Mouse (Mus musculus) lung, postnatal 10 days (tissue): ENCODE data around the gene Scfd2.

Experiments
- DNase-seq: peaks from one replicate; pipeline ENCODE4 v3.0.0; 2021

Gene Scfd2

DNA sequence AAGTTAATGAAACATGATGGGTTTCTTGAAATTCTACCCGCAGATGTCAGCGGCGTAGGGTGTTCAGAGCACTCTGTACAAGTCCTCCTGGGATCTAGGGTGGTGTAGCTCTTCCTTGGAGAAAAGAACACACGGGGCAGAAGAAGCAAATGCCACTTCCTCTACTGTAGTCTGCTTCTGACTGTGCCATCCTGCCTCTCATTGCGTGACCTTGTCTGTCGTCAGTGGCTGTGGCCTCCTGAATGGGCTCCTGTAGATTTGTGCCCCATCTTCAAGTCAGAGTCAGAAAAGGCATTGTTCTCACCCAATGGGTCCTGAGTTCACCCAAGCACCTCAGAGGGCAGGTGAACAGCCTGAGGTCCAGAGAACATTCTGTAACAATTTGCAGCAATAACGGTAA, 367.0 kb downstream of the Scfd2 start:
- no peak for DNase-seq

DNA sequence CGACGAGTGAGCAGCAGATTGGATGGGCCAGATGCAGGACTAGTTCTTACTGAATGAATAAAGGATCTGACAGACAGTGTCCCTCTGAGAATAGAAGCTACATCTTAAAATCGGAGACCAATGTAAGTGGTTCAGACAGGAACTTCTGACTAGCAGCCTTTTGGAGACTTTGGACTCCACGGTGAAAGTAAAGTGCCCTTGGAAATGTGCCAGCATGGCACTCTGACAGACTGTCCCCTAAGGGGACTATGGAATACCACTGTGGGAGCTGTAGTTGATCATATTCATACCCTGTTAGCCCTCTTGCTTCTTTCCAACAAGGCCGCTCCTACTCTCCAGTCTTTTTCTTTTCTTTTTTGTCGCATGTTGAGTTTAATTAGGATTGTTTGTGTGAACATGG, 368.4 kb downstream of the Scfd2 start:
- DNase-seq = no peak

DNA sequence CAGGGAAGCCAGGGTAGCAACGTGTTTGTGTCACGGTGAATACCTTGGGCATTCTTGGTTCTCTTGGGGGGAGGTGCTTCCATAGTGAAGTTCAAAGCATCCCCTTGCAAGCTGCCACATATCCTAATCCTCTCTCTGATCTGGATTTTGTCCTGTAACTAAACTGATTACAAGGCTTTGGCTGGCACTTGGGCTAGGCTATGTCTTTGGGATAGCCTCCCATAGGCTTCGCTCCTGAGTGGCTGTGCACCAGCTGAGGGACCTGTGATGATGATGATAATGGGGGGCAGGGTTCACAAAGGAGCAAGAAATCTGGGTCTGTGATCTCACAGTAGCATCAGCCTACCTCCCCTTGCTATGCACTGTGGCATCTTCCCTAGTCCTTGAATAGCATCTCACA, 369.5 kb downstream of the Scfd2 start:
- no peak for DNase-seq

DNA sequence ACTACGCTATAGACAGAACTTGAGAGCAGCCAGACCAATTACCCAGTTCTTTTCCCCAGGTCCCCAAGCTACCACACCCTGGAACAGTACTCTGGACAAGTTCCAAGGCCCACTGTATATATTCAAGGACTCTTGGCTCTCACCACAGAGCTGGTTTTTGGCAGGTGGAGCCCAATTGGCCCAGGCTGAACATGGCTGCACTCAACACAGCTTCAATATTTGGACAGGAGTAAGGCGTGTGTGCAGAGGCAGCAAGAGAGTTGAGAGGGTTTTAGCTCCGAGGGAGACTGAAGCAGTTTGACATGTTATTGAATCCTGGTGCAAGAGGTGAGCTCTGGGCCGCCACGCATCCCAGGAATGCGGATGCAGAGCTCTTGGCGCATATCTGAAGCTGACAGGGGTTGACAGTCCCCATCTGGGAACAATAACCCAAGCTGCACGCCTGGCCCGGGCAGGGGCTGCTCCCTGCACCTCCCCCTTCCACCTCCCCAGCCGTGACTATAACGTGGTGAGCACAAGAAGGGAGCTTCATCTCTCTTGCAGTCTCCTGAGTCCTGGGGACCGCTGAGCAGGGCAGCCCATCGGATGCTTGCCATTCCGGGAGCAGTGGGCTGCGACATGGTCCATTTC, 370.1 kb downstream of the Scfd2 start:
- peak; percentile 82 for DNase-seq

DNA sequence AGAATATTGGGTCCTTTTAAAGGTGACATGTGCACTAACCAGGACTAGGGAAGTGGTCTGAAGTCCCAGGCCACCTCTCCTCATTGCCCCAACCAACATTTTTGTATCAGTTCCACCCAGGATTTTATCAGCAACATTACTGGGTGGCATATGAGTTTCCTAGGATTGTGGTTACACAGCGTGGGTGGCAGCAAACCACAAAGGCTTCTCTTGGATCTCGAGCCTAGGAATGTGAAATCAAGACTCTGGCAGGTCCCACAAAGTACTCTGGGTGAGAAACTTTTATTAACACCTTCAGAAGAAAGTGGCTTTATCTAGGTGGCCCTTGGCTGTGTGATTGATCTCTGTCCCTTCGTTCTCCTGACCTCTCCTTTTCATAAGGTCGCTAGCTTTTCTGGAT, 371.2 kb downstream of the Scfd2 start:
- DNase-seq = no peak

DNA sequence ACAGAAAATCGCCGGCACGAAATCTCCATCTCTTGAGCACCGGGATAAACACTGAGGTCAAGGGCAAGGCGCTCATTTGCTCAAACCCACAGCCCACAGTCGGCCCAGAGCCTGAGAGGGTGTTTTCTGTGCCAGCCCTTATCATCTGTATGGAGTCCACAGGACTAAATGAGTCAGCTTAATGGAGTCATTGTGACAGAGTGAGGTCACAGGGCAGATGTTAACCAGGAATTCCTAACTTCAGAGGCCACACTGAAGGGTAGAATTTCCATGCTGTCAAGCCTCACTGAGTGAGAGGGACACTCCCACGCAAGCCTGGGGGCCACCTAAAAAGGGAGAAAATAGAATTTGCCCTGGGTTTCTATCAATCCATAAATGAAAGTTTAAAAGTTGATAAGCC, 371.7 kb downstream of the Scfd2 start:
- DNase-seq = peak; percentile 11

DNA sequence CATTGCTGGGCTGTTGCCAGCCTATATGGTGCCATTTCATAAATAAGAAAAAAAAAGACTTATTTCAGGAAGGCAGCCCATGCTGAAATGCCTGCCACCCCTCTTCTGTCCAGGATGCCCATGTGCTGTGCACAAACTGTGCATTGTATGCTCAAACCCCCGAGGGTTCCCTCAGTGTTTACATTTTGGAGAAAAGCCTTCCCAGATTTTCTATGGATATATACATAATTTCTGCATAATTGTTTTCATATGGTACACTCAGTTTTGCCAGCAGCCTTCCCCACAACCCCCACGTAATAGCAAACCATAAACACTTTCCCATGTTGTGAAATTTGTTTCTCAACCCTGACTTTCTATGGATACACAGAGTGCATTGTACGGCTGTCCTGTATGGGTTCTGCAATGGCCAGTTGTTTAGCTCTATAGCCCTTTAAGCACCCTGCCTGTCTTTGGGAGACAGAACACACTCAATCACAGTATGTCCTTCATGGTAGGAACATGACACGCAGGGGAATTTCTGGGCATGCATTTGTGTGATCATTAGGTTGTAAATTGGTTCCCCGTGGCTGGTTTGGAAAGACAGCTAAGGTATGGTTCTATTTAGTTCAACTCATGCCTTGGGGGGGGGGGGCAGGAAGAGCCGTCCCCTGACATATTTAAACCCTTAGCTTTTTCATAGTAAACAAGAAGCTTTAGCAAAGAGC, 372.5 kb downstream of the Scfd2 start:
- DNase-seq = no peak

DNA sequence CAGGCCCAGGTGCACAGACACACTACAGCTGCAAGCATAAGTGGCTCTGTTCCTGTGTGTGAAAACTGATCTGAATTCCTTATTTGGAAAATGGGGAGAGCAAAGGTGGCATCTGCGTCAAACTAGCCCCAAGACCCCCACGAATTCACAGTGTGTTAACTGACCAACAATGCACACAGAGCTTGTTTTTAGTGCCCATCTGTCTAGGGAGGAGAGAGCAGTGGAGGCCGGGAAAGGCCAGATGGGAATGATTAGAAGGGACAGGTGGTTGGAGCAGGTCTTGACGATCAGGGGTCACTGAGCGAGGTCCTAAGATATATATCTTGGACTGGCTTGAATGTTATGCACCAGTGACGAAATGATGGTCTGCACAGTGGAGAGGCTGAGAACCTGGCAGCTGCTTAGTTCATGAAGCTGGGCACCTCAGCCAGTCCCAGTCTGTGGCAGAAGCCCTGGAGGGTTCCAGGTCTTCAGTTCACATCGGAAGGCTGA, 375.7 kb downstream of the Scfd2 start:
- no peak for DNase-seq
